Mouse (Mus musculus) duodenum, adult 2 months (tissue): ENCODE data around the gene Slc27a1. TPM values are rescaled to one million over a fixed set of nuclear protein-coding genes. Genes with fewer than 3 reads are reported as not detected.

Experiments used
- polyA plus RNA-seq: library from polyadenylated mRNA; depleted of rRNA; stranded (reverse); fragments of >200 nt; gene quantifications from 2 replicates; pipeline ENCODE4 v1.2.3, GENCODE M21; 2012; ENCODE audit warnings: low replicate concordance; rRNA removed

Gene Slc27a1
- 28.3 and 40.4 TPM in 2 replicates for polyA plus RNA-seq

GRCm38 (mm10) chr8:71568387-71568937 is at the start of gene Slc27a1:
Gene Slc27a1 (plus strand): TSS chr8:71568882.

GRCm38 (mm10) chr8:71525226-71526050 is 43.2 kb upstream of the Slc27a1 start, which contains the start of gene Ccdc194:
Gene Ccdc194 (minus strand): TSS chr8:71525711.

GRCm38 (mm10) chr8:71537028-71537867 is 31.4 kb upstream of the Slc27a1 start, which contains the start of gene Bst2:
Gene Bst2 (minus strand): TSS chr8:71537456.

GRCm38 (mm10) chr8:71542632-71543343 is 25.9 kb upstream of the Slc27a1 start, which contains the start of gene Mvb12a:
Gene Mvb12a (plus strand): TSS chr8:71542922.

GRCm38 (mm10) chr8:71558071-71558957 is 10.4 kb upstream of the Slc27a1 start, which contains the start of gene Tmem221:
Gene Tmem221 (minus strand): TSS chr8:71558871.

GRCm38 (mm10) chr8:71566501-71566900 is 2.2 kb upstream of the Slc27a1 start, which contains the start of gene Nxnl1:
Gene Nxnl1 (minus strand): TSS chr8:71566601.

GRCm38 (mm10) chr8:71591471-71592373 is 23.0 kb downstream of the Slc27a1 start, which contains the start of gene Pgls:
Gene Pgls (plus strand): TSS chr8:71592176.

GRCm38 (mm10) chr8:71597451-71597850 is 28.8 kb downstream of the Slc27a1 start, which contains the start of gene Fam129c:
Gene Fam129c (plus strand): TSS chr8:71597648.

GRCm38 (mm10) chr8:71610822-71611651 is 42.4 kb downstream of the Slc27a1 start, which contains the start of gene Colgalt1:
Gene Colgalt1 (plus strand): TSS chr8:71610998.

Other genes starting within 250 kb of the Slc27a1 start
- gene Use1, start 202.0 kb upstream of the Slc27a1 start, polyA plus RNA-seq = 51.2 and 55.3 TPM in 2 replicates
- gene Ocel1, start 197.6 kb upstream of the Slc27a1 start, polyA plus RNA-seq = 25.0 and 66.9 TPM in 2 replicates
- gene Nr2f6, start 186.9 kb upstream of the Slc27a1 start, polyA plus RNA-seq = 313 and 643 TPM in 2 replicates
- 9.5 TPM in 2 replicates for gene Ushbp1, start 173.1 kb upstream of the Slc27a1 start, polyA plus RNA-seq
- gene Babam1, start 172.0 kb upstream of the Slc27a1 start, polyA plus RNA-seq = 102 and 106 TPM in 2 replicates
- gene Ankle1, start 162.9 kb upstream of the Slc27a1 start, polyA plus RNA-seq = 12.8 and 20.1 TPM in 2 replicates
- gene Abhd8, start 105.2 kb upstream of the Slc27a1 start, polyA plus RNA-seq = 17.3 and 22.0 TPM in 2 replicates
- gene Mrpl34, start 103.9 kb upstream of the Slc27a1 start, polyA plus RNA-seq = 268 and 285 TPM in 2 replicates
- gene Dda1, start 99.7 kb upstream of the Slc27a1 start, polyA plus RNA-seq = 83.6 and 99.3 TPM in 2 replicates
- 19.4 and 25.4 TPM in 2 replicates for gene Ano8, start 82.9 kb upstream of the Slc27a1 start, polyA plus RNA-seq
- 29.5 and 30.2 TPM in 2 replicates for gene Gtpbp3, start 80.8 kb upstream of the Slc27a1 start, polyA plus RNA-seq
- gene Plvap, start 57.1 kb upstream of the Slc27a1 start, polyA plus RNA-seq = 270 and 394 TPM in 2 replicates
- gene Ccdc194, start 43.2 kb upstream of the Slc27a1 start, polyA plus RNA-seq = not detected in 2 replicates
- gene Bst2, start 31.4 kb upstream of the Slc27a1 start, polyA plus RNA-seq = 119 and 255 TPM in 2 replicates
- 159 and 312 TPM in 2 replicates for gene Mvb12a, start 26.0 kb upstream of the Slc27a1 start, polyA plus RNA-seq
- 0.50 and 1.4 TPM in 2 replicates for gene Tmem221, start 10.0 kb upstream of the Slc27a1 start, polyA plus RNA-seq
- not detected in 2 replicates for gene Nxnl1, start 2.3 kb upstream of the Slc27a1 start, polyA plus RNA-seq
- gene Pgls, start 23.3 kb downstream of the Slc27a1 start, polyA plus RNA-seq = 210 and 420 TPM in 2 replicates
- 1.6 and 3.1 TPM in 2 replicates for gene Fam129c, start 28.8 kb downstream of the Slc27a1 start, polyA plus RNA-seq
- gene Colgalt1, start 42.1 kb downstream of the Slc27a1 start, polyA plus RNA-seq = 59.6 and 62.5 TPM in 2 replicates
- gene Unc13a, start 102.9 kb downstream of the Slc27a1 start, polyA plus RNA-seq = 0.39 and 1.9 TPM in 2 replicates
- gene Jak3, start 107.4 kb downstream of the Slc27a1 start, polyA plus RNA-seq = 14.8 and 17.5 TPM in 2 replicates
- 24.2 and 26.5 TPM in 2 replicates for gene Insl3, start 120.3 kb downstream of the Slc27a1 start, polyA plus RNA-seq
- 227 and 269 TPM in 2 replicates for gene B3gnt3, start 132.9 kb downstream of the Slc27a1 start, polyA plus RNA-seq
- 19.4 and 23.2 TPM in 2 replicates for gene Fcho1, start 156.8 kb downstream of the Slc27a1 start, polyA plus RNA-seq